Mouse (Mus musculus) liver, embryonic 14.5 days (tissue): ENCODE data around the gene Arhgap22.

Source experiments
- CTCF ChIP-seq: IDR thresholded peaks from 2 replicates; pipeline ENCODE4 v1.5.1; 2016; ENCODE audit warnings: antibody characterized with exemption, low read depth, control low read depth
- EP300 ChIP-seq: IDR thresholded peaks from 2 replicates; pipeline ENCODE4 v1.6.1; 2016; ENCODE audit warnings: antibody characterized with exemption, low read depth

- TF ChIP-seq CTCF = no peak
- no peak for TF ChIP-seq EP300
Observed at GRCm38 (mm10) chr14:33282447-33282846, 68.6 kb downstream of the Arhgap22 start.
